In genomic region chr1:133910108-133910507, GRCm38 (mm10) we compare ENCODE assay signal across 22 mouse cellular contexts. TPM values are rescaled to one million over a fixed set of nuclear protein-coding genes. Genes with fewer than 3 reads are reported as not detected.
"Had no signal": no experiment of that assay in that cellular context is flagged by ENCODE, and none has a peak within 500 bp of the region (broad histone marks: within the 10 kb centered on the region; RNA-seq: fewer than 3 reads in every experiment).

No protein-coding gene starts in this region.

- H3K4me2 ChIP-seq: lung, embryonic 15.5 days; midbrain, embryonic 13.5 days; midbrain, embryonic 15.5 days; neural tube, embryonic 12.5 days had no signal

- H3K27ac ChIP-seq: macrophage; midbrain, embryonic 13.5 days; midbrain, embryonic 15.5 days; neural tube, embryonic 12.5 days had no signal

- H3K27me3 ChIP-seq: midbrain, embryonic 15.5 days had no signal

- H3K9ac ChIP-seq: liver, postnatal 0 days; lung, embryonic 15.5 days; midbrain, embryonic 13.5 days; midbrain, embryonic 15.5 days; neural tube, embryonic 12.5 days had no signal

- H3K4me3 ChIP-seq: lung, embryonic 15.5 days; megakaryocyte, embryonic 14.5 days; midbrain, embryonic 13.5 days; midbrain, embryonic 15.5 days; neural tube, embryonic 12.5 days had no signal

- ATAC-seq: liver, postnatal 0 days; lung, postnatal 0 days; midbrain, embryonic 13.5 days; midbrain, embryonic 15.5 days had no signal

- DNase-seq: liver, postnatal 0 days; lung, adult 2 months; lung, postnatal 14 days; lung, postnatal 36 days; retina, postnatal 1 day; right cerebral cortex, adult 18-20 months; right cerebral cortex, postnatal 25 days; right cerebral cortex, postnatal 4 days; spleen, adult 18-20 months; thymus, adult 18-20 months; thymus, postnatal 14 days; thymus, postnatal 36 days had no signal

- H3K36me3 ChIP-seq: midbrain, embryonic 13.5 days; midbrain, embryonic 15.5 days; neural tube, embryonic 12.5 days had no signal

- H3K9me3 ChIP-seq: lung, embryonic 15.5 days; megakaryocyte, embryonic 14.5 days; midbrain, embryonic 13.5 days; midbrain, embryonic 15.5 days; neural tube, embryonic 12.5 days had no signal

RNA-seq across cellular contexts. Expression of gene Optc, which starts 2.3 kb away (rescaled TPM):
- total RNA-seq: megakaryocyte progenitor cell, adult 5-6 weeks; monocyte, adult 5-6 weeks; neutrophil, adult 5-6 weeks had no signal
- polyA plus RNA-seq: macrophage had no signal

RNA-seq across cellular contexts. Expression of gene Prelp, which starts 11.1 kb away (rescaled TPM):
- total RNA-seq: megakaryocyte progenitor cell, adult 5-6 weeks; monocyte, adult 5-6 weeks; neutrophil, adult 5-6 weeks had no signal
